Mouse (Mus musculus): ENCODE results near the gene Pcbd1.
"Not testable (repeated sequence)": the region's sequence is repeated elsewhere in the genome, so short reads cannot be mapped to it uniquely, and the experiment has no call there.

Gene Pcbd1

DNA sequence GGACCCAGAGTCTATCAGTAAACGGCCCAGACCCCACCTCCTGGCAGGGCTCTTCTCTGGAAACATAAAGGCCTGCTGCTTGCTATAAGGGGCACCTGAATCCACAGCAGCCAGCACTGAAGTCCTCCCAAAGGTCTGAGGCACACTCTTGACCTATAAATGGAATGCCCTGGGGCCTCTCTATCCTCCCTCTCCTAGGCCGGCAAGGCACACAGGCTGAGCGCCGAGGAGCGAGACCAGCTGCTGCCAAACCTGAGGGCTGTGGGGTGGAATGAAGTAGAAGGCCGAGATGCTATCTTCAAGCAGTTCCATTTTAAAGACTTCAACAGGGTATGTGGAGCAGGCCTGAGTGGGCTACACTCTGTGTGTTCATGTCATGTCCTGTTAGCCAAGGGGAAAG is 2.7 kb downstream of the Pcbd1 start:
- DNase-seq (ENCODE audit: low spot score in 2 of 2) = no peak

DNA sequence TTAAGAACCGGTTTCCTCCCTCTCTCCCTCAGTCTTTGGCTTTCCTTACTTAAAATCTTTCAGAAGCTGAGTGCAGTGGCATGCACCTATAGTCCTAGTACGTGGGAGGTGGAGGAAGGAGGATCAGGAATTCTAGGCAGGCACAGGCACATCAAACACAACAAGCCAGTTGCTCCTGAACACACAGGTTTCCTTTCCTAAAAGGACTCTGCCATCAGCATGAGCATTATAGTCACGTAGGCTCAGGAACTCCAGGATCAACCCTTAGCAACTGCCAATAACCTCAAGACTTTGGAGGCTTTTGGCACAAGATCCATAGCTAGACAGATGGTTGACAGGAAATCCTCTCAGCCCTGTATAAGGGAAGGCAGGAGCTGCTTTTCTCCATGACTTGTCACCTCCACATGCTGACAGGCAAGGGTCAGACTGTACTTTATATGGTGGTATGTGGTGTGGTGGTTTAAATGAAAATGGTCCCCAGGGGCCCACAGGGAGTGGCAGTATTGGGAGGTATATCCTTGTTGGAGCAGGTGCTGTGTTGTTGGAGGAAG is 14.5 kb downstream of the Pcbd1 start:
- DNase-seq (ENCODE audit: low spot score in 2 of 2) = no peak

DNA sequence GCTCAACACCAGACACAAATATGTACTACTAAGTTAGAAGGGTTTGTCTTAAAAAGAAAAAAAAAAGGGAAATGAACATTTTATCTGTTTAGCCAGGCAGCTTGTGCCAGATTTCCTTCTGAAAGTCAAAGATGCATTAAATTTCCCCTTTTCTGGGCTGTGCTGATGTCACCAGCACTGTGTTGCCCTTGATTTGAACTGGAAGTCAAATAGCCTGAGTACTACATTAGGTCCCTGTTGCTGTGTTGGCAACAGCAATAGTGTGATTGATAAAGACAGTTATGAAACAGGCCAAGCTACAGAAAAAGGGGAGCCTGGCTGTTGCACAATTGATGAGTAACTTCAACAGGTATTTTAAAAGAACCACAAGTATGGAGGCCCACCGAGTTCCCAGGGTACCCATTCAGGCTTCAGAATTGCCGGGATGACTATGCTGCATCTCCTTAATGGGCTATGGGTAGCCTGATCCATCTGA is 25.2 kb downstream of the Pcbd1 start:
- no peak for DNase-seq (ENCODE audit: low spot score in 2 of 2)

DNA sequence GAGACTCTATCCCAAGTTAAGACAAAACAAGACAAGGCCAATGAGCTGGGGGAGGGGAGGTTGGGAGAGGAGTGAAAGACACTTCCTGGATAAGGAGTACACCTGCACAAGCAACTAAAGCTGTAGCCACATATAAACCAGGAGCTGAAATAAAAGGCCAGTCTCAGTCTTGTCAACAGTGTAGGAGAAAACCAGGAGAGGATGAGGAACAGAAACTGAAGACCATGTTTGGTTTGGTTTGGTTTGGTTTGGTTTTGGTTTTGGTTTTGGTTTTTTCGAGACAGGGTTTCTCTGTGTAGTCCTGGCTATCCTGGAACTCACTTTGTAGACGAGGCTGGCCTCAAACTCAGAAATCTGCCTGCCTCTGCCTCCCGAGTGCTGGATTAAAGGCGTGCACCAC is 32.6 kb downstream of the Pcbd1 start:
- not testable (repeated sequence) for DNase-seq (ENCODE audit: low spot score in 2 of 2)

DNA sequence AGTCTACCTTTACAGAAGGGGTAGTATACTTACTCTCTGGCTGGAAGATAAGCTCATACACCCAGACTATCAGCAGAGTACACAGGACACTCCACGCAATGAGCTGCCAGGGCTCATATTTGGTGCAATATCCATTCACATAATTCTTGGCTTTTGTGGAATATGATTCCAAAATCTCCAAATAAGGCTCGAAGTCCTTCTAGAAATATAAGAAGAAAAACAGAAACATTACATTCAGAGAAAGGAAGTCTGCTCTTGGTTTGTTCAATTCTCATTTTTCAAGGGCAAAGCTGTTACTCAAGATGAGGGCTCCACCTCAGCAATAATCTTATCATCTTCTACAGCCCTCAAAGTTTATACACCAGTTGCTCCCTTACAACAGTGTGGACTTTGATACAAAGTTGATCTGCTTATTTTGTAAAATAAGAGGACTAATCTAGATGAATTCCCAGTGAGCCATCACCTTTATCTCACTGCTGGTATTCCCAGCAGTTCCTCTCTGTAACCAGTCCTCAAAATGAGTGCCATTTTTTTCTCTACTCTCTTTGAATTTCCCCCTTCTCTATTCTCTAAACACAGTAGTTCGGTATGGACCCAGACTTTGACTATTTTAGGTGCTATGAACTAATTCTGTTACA is 34.3 kb downstream of the Pcbd1 start:
- no peak for DNase-seq (ENCODE audit: low spot score in 2 of 2)

DNA sequence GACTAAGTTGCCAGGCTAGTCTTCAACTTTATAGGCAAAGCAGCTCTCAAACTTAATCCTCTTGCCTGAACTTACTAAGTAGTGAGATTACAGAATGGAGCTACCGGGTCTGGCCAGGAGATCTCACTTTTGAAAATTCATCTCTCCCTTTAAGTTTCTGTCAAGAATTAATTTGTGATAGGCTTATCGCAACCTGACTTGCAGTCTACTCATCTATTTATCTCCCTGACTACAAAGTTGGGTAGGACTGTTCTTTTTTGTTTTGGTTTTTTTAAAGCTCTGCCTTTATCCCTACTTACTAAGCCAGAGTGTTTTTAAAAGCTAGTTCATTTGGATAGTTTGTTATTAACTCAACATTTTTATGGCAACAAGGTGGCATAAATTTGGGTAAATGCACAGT is 35.3 kb downstream of the Pcbd1 start:
- DNase-seq (ENCODE audit: low spot score in 2 of 2) = no peak

DNA sequence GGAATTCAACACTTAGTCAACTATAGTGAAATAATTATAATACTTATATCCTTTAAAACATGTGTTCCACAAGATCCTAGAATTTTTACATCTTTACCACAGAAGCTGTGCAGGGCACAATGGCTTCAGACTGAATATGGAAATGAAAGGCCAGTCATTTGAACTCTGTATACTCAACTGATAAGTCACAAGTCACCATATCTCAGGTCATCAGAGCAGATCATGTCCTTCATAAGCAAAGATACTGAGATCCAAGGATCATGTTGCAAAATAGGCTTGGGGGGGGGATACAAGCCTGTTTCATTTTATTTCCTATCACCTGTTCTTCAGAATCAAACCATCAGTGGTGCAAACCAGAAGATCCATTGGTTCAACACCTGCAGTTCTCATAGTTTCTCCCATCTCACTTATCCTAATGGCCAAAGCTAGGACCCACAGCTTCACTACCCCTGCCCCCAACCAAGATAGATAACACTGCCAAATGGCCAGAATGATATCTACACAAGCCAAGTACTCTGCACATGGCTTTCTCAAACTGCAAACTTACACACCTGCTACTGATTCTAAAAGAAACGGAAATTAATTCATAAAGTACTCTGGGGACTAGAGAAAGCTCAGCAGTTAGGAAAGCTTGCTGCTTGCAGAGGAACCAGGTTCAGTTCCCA is 39.7 kb downstream of the Pcbd1 start:
- DNase-seq (ENCODE audit: low spot score in 2 of 2) = no peak

DNA sequence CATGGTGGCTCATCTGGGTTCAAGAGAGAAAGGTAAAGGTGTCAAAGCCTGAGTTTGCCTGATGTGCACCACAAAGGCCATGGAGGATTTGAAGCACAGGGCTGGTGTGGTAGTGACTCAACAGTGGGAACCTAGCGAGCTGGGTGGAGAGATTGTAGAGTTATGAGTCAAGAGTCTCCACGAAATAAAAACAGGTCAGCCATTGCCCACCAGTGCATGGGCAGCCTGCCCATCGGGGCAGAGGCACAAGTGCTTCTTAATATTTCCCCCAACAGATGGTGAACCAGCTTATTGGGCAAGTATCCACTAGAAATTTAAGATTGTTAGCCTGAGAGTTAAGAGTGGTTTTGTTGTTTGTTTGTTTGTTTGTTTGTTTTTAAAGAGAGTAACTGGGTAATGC is 41.8 kb downstream of the Pcbd1 start:
- DNase-seq (ENCODE audit: low spot score in 2 of 2) = no peak

DNA sequence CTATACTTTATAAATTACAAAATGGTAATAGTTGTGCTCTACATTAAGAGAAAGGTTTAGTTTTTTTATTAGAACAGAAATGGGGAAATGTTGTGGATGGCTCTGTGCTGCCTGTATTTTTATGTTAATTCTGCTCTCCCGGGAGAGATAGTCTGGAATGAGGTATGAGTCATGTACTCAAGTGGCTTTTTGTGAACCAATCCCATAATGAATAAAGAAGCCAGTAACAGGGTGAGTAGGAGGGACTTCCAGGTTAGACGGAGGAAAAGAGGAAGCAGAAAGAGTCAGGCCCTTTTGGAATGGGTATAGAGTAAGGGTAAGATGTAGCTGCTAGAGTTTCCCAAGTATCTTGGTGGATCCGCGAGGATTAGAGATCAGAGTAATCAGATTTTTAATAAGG is 44.9 kb downstream of the Pcbd1 start:
- DNase-seq (ENCODE audit: low spot score in 2 of 2) = no peak

DNA sequence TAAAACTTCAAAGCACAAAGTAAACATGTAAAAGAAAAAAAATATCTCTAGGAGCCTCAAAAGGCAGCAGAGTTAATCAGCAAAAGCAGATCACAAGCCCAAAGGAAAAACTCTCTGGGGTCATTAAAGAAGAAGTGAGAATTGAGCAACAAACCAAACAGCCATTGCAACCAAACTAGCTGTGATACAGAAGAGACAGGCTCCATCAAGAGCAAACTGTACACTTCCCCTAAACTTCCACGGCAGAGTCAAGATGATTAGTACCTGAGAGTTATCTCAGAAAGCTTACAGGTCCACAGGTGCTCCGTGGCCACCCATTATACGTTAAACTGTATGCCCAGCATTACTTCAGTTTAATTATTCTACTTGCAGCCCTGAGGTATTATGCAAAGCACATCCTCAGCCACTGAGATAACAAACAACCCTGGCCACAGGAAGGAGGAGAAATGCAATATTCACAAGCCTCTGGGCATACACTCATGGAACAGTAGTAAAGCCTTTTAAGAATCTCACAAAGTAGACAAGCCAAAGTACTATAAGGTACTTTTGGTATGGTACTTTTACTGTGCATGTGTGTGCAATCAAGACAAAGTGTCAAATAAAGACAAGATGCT is 46.2 kb downstream of the Pcbd1 start:
- no peak for DNase-seq (ENCODE audit: low spot score in 2 of 2)

DNA sequence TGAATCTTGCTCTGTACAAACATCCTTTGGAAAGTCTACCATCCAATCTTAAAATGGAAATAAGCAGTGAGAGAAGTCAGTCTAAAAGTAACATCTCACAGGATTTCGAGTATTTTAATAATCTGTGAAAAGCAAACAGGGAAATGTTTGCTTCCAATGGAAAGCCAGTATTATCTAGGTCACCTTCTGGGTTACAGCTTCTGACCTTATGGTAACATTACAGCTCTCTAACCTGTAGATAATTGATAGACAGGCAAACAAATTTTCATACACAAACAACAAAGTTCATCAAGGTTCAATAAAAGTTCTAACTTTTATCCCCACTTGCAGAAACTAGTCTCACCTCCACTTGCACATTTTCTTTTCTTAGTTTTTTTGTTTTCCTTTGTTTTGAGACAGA is 48.4 kb downstream of the Pcbd1 start:
- DNase-seq (ENCODE audit: low spot score in 2 of 2) = no peak

DNA sequence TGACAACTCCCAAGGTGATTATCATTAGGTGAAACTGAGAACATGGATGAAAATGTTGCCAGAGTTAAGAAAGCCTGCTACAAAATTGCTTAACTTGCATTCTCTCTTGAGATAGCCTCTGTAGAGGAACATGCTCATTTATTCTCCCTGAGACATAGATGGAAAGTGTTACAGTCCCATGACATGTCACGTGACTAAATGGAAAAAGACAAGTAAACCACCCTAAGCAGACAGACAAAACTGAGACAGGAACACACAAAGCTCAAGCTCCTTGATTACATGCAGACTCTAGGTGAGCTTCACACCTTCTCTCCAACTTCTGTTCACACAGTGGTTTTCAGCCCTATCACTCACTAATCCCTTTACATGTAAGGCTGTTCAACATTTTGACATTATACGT is 54.2 kb downstream of the Pcbd1 start:
- no peak for DNase-seq (ENCODE audit: low spot score in 2 of 2)

Data from frontal cortex, postnatal 10 days (tissue).